Mouse (Mus musculus): ENCODE data around the gene Casp9.

- TF ChIP-seq ZNF384 (IDR thresholded peaks at IDR 0.05; ENCODE audit: low read depth, low read length) (no peak), HCFC1 (IDR thresholded peaks at IDR 0.05; ENCODE audit: borderline replicate concordance, insufficient read depth, low read length) (no peak)
These were observed 3.7 kb upstream of the Casp9 start for GRCm38 (mm10) chr4:141789564-141790218.
